Mouse (Mus musculus) hindbrain, embryonic 13.5 days (tissue): ENCODE data around the gene Pum1. TPM values are rescaled to one million over a fixed set of nuclear protein-coding genes. Genes with fewer than 3 reads are reported as not detected.
"Not testable (repeated sequence)": the region's sequence is repeated elsewhere in the genome, so short reads cannot be mapped to it uniquely, and the experiment has no call there.

Experiments
- ATAC-seq: fragments of 200-750 bp; cut with Nextera tagmentation; 2 replicates; pipeline ENCODE4 v1.8.0; 2017; ENCODE audit warnings: moderate TSS enrichment; ENCODE audit not compliant: low FRiP score
- H3K27ac ChIP-seq: fragments of 300-500 bp; sonication (generic); 2 replicates; pipeline ENCODE4 v1.5.1; 2015; ENCODE audit warnings: inconsistent platforms, mild to moderate bottlenecking, moderate library complexity
- H3K27me3 ChIP-seq: fragments of 300-500 bp; sonication (generic); 2 replicates; pipeline ENCODE4 v1.6.1; 2015; ENCODE audit warnings: mild to moderate bottlenecking, inconsistent platforms
- H3K36me3 ChIP-seq: fragments of 300-500 bp; sonication (generic); 2 replicates; pipeline ENCODE4 v1.6.1; 2015; ENCODE audit warnings: mild to moderate bottlenecking, inconsistent platforms
- H3K4me1 ChIP-seq: fragments of 300-500 bp; sonication (generic); replicated peaks from 2 replicates; pipeline ENCODE4 v1.6.1; 2015; ENCODE audit warnings: inconsistent platforms
- H3K4me2 ChIP-seq: fragments of 300-500 bp; sonication (generic); 2 replicates; pipeline ENCODE4 v1.6.1; 2015; ENCODE audit warnings: inconsistent platforms, mild to moderate bottlenecking, moderate library complexity
- H3K4me3 ChIP-seq: fragments of 300-500 bp; sonication (generic); 2 replicates; pipeline ENCODE4 v1.5.1; 2015; ENCODE audit warnings: mild to moderate bottlenecking, inconsistent platforms
- H3K9ac ChIP-seq: fragments of 300-500 bp; sonication (generic); 2 replicates; pipeline ENCODE4 v1.6.1; 2015; ENCODE audit warnings: mild to moderate bottlenecking, inconsistent platforms
- H3K9me3 ChIP-seq: fragments of 300-500 bp; sonication (generic); 2 replicates; pipeline ENCODE4 v1.6.1; 2016; ENCODE audit warnings: inconsistent platforms
- WGBS: fragments of 180-500 bp; shearing (Covaris S2); methylation state at CpG from one replicate; pipeline ENCODE4 v1.1.7; 2015; 5-methylcytosine and 5-hydroxymethylcytosine counted together
- polyA plus RNA-seq: library from polyadenylated mRNA; unstranded; fragments of >200 nt; fragmentation: Nextera tagmentation; extraction: Ambion mirVana; gene quantifications from 2 replicates; pipeline ENCODE4 v1.2.1, GENCODE M21; 2015

Gene Pum1
- polyA plus RNA-seq, 1 experiment from 2014 or later, result 101 TPM

- Histone ChIP-seq H3K27me3 (no peaks in the 10 kb centered on the region), H3K9ac (no peak overlapping the region), H3K9me3 (no peaks in the 10 kb centered on the region), H3K4me2 (no peak overlapping the region), H3K4me3 (no peak overlapping the region), H3K27ac (no peak overlapping the region), H3K4me1 (no peaks in the 10 kb centered on the region), H3K36me3 (no peaks in the 10 kb centered on the region)
- ATAC-seq, result no peak
- WGBS, result 50% methylated on average over 1 of the region's 1 CpGs
Observed at GRCm38 (mm10) chr4:130657820-130658565, 5.1 kb upstream of the Pum1 start.

DNA sequence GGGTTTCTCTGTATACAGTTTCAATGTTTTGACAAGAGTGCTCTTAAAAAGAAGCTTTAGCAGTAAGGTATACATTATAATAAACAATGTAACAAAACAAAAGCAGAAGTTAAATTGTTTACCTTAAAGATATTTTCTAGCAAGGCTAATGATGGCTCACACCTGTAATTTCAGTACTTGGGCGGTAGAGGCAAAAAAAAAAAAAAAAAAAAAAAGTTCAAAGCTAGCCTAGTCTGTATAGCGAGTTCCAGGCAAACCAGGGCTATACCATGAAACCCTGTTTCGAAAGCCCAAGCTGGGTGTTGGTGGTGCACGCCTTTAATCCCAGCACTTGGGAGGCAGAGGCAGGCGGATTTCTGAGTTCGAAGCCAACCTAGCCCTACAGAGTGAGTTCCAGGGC is 3.7 kb upstream of the Pum1 start:
- Histone ChIP-seq H3K27ac (no peak overlapping the region), H3K36me3 (no peaks in the 10 kb centered on the region), H3K4me2 (no peak overlapping the region), H3K4me1 (peaks cover under 1% of the 10 kb centered on the region), H3K4me3 (no peak overlapping the region), H3K9me3 (no peaks in the 10 kb centered on the region), H3K27me3 (no peaks in the 10 kb centered on the region), H3K9ac (no peak overlapping the region)
- no peak for ATAC-seq
- 90% methylated on average over 6 of the region's 6 CpGs for WGBS

DNA sequence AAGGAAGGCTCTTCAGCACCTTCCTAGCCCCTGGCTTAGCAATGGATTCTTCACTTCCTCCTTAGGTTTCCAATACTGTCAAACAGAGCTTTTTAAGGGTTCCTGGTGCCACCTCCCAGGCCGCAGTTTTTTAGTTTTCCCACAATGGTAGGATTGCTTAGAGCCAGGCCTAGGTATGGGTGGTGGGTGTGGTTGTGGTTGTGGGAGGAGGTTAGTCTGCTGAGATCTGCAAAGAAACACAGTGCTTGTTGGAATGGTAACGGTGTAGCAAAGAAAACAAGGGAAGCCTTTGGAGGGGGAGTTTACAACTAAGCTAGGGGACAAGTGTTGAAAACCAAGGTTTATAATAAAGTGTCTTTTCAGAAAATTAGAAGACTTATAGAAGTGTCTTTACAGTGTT is 3.0 kb upstream of the Pum1 start:
- Histone ChIP-seq H3K27me3 (no peaks in the 10 kb centered on the region), H3K4me2 (no peak overlapping the region), H3K4me3 (no peak overlapping the region), H3K9me3 (no peaks in the 10 kb centered on the region), H3K36me3 (no peaks in the 10 kb centered on the region), H3K27ac (no peak overlapping the region), H3K9ac (no peak overlapping the region), H3K4me1 (peaks cover 5% of the 10 kb centered on the region)
- ATAC-seq, result no peak
- WGBS, result 74% methylated on average over 2 of the region's 2 CpGs

DNA sequence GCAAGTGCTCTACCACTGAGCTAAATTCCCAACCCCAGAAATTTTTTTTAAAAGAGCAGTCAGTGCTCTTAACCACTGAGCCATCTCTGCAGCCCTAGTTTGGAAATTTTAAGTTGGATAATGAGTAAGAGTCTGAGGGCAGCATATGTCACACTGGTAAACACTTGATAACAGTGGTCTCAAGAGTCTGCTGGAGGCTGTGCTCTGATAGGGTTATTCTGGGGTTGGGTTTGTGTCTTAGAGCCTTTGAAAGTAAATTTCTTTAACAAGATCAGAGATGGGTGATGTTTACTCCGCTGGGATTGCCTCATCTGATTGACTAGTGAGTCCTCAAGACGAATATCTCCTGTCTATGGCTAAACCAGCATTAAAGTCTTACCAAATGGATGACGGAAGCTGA is 2.0 kb upstream of the Pum1 start:
- no peak for ATAC-seq
- H3K4me2 ChIP-seq, result no peak overlapping the region
- no peaks in the 10 kb centered on the region for H3K9me3 ChIP-seq
- no peaks in the 10 kb centered on the region for H3K36me3 ChIP-seq
- no peak overlapping the region for H3K9ac ChIP-seq
- 93% methylated on average over 3 of the region's 3 CpGs for WGBS
- H3K4me1 ChIP-seq, result peaks cover 16% of the 10 kb centered on the region
- H3K4me3 ChIP-seq, result no peak overlapping the region
- no peaks in the 10 kb centered on the region for H3K27me3 ChIP-seq
- H3K27ac ChIP-seq, result no peak overlapping the region

DNA sequence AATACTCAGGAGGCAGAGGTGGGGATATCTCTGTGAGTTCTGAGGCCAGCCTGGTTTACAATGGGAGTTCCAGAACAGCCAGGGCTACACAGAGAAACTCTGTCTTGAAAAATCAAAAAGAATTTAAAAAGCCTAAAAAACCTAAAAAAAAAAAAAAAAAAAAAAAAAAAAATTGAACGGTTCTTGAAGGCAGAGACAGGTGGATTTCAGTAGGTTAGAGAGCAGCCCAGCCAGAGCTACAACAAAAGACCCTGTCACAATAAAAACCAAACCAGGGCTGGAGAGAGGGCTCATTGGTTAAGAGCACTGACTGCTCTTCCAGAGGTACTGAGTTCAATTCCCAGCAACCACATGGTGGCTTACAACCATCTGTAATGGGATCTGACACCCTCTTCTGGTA is 816 bp upstream of the Pum1 start:
- H3K27ac ChIP-seq, result peak overlapping the region; percentile 99
- not testable (repeated sequence) for H3K9ac ChIP-seq, H3K4me3 ChIP-seq, H3K4me2 ChIP-seq, H3K27me3 ChIP-seq, H3K9me3 ChIP-seq, H3K36me3 ChIP-seq, ATAC-seq
- 94% methylated on average over 1 of the region's 1 CpGs for WGBS
- peaks cover 24% of the 10 kb centered on the region for H3K4me1 ChIP-seq

DNA sequence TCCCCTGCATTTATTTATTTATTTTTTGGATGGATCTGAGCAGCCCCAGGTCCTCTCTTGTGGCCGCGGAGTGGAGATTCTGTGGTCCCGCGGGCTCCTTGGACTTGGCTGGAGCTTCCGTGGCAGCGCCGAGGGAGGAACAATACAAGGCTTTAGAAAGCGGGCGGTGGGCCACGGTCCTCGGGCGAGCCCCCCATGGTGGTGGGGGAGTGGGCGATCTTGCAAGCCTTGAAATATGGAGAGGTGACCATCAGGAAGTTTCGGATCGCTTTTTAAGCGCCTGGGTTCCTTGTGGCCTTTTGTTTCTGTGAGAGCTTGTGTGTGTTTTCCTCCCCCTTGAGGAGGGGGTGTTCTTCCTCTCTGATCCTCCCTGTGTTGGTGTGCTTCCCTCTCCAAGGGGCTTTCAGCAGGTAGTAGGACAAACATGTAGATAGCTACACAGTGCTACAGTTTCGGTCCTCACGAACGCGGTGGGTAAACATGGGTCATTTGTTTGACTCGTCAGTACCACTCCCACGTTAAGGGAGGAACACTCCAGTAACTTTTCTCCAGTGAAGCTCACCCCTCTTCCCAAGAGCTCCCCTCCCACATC is 785 bp downstream of the Pum1 start:
- H3K9ac ChIP-seq, result peak overlapping the region; percentile 98
- under 1% methylated on average over 22 of the region's 22 CpGs for WGBS

GRCm38 (mm10) chr4:130664414-130665029 is 1.4 kb downstream of the Pum1 start:
- no peak for ATAC-seq
- H3K27ac ChIP-seq, result peak overlapping the region; percentile 99
- H3K27me3 ChIP-seq, result no peaks in the 10 kb centered on the region
- peak overlapping the region; percentile 94 for H3K4me3 ChIP-seq
- H3K4me2 ChIP-seq, result peak overlapping the region; percentile 86
- no peaks in the 10 kb centered on the region for H3K9me3 ChIP-seq
- peaks cover 42% of the 10 kb centered on the region for H3K4me1 ChIP-seq
- 7% methylated on average over 7 of the region's 7 CpGs for WGBS
- H3K9ac ChIP-seq, result peak overlapping the region; percentile 98
- H3K36me3 ChIP-seq, result peaks cover 4% of the 10 kb centered on the region

More for the DNA sequence above, 785 bp downstream of the Pum1 start:
- H3K4me2 ChIP-seq, result peak overlapping the region; percentile 86
- no peaks in the 10 kb centered on the region for H3K27me3 ChIP-seq
- no peaks in the 10 kb centered on the region for H3K9me3 ChIP-seq
- ATAC-seq, result peak; percentile 57
- peak overlapping the region; percentile 94 for H3K4me3 ChIP-seq
- peaks cover 1% of the 10 kb centered on the region for H3K36me3 ChIP-seq
- peaks cover 39% of the 10 kb centered on the region for H3K4me1 ChIP-seq
- peak overlapping the region; percentile 99 for H3K27ac ChIP-seq

DNA sequence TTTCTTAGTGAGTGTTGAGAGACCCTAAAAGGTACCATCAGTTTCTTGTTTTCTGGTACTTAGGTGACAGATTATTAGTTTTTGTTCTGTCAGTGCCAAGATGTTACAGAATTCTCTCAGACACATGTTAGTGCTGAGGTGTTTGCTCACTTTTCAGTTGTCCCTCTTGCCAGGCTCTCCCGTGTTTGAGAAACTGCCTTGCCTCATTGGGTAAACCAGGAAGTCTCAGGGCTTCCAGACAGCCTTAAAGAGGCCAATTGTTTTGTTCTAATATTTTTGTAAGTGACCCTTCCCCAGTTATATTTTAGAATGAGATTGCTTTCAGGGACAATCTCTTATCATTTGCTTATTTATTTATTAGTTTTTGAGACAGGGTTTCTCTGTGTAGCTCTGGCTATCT is 2.1 kb downstream of the Pum1 start:
- 19% methylated on average over 1 of the region's 1 CpGs for WGBS
- no peaks in the 10 kb centered on the region for H3K27me3 ChIP-seq
- peak overlapping the region; percentile 94 for H3K4me3 ChIP-seq
- peak overlapping the region; percentile 86 for H3K4me2 ChIP-seq
- peaks cover 5% of the 10 kb centered on the region for H3K36me3 ChIP-seq
- ATAC-seq, result no peak
- no peak overlapping the region for H3K27ac ChIP-seq
- no peak overlapping the region for H3K9ac ChIP-seq
- peaks cover 42% of the 10 kb centered on the region for H3K4me1 ChIP-seq
- no peaks in the 10 kb centered on the region for H3K9me3 ChIP-seq

GRCm38 (mm10) chr4:130667686-130668085 is 4.6 kb downstream of the Pum1 start:
- WGBS, result 69% methylated on average over 2 of the region's 2 CpGs
- Histone ChIP-seq H3K36me3 (peaks cover 26% of the 10 kb centered on the region), H3K9me3 (no peaks in the 10 kb centered on the region), H3K27ac (no peak overlapping the region), H3K27me3 (no peaks in the 10 kb centered on the region), H3K4me1 (peaks cover 57% of the 10 kb centered on the region), H3K4me3 (no peak overlapping the region), H3K4me2 (peak overlapping the region; percentile 29), H3K9ac (no peak overlapping the region)
- no peak for ATAC-seq

- Histone ChIP-seq H3K4me3 (no peak overlapping the region), H3K36me3 (peaks cover 33% of the 10 kb centered on the region), H3K4me2 (peak overlapping the region; percentile 32), H3K9ac (no peak overlapping the region), H3K9me3 (no peaks in the 10 kb centered on the region), H3K27me3 (no peaks in the 10 kb centered on the region), H3K4me1 (peaks cover 57% of the 10 kb centered on the region), H3K27ac (no peak overlapping the region; the same call in 1 of the 2 replicates)
- ATAC-seq, result no peak
- 73% methylated on average over 2 of the region's 2 CpGs for WGBS
Observed at GRCm38 (mm10) chr4:130668541-130668940, 5.4 kb downstream of the Pum1 start.

GRCm38 (mm10) chr4:130668991-130669390 is 5.9 kb downstream of the Pum1 start:
- H3K4me1 ChIP-seq, result peaks cover 57% of the 10 kb centered on the region
- no peak for ATAC-seq
- H3K9ac ChIP-seq, result peak overlapping the region; percentile 49; the same call in 1 of the 2 replicates
- H3K4me3 ChIP-seq, result no peak overlapping the region
- no peaks in the 10 kb centered on the region for H3K9me3 ChIP-seq
- peaks cover 37% of the 10 kb centered on the region for H3K36me3 ChIP-seq
- H3K27me3 ChIP-seq, result no peaks in the 10 kb centered on the region
- 67% methylated on average over 7 of the region's 7 CpGs for WGBS
- H3K4me2 ChIP-seq, result peak overlapping the region; percentile 32
- H3K27ac ChIP-seq, result no peak overlapping the region; the same call in 1 of the 2 replicates

DNA sequence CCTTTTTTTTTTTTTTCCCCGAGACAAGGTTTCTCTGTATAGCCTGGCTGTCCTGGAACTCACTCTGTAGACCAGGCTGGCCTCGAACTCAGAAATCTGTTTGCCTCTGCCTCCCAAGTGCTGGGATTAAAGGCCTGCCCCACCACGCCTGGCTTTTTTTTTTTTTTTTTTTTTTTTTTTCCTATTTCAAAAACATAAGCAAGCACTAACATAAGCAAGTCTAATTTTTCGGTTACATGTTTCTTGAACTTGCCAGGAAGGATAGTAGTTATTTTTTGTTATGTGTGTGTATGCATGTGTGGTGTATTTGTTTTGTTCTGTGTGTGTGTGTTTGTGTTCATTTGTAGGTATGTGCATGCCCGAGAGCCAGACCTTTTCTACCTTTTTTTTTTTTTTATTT is 6.9 kb downstream of the Pum1 start:
- WGBS, result 89% methylated on average over 5 of the region's 5 CpGs
- peaks cover 57% of the 10 kb centered on the region for H3K4me1 ChIP-seq
- not testable (repeated sequence) for H3K27ac ChIP-seq

More for the DNA sequence above, 6.9 kb downstream of the Pum1 start:
- not testable (repeated sequence) for H3K9me3 ChIP-seq, H3K4me2 ChIP-seq, ATAC-seq, H3K27me3 ChIP-seq, H3K9ac ChIP-seq, H3K4me3 ChIP-seq
- peaks cover 42% of the 10 kb centered on the region for H3K36me3 ChIP-seq
